Mouse (Mus musculus) G1E-ER4 (cell line): ENCODE results near the gene Itgb7. TPM values are rescaled to one million over a fixed set of nuclear protein-coding genes. Genes with fewer than 3 reads are reported as not detected.

Source experiments
- GATA1 ChIP-seq: IDR thresholded peaks from one replicate; pipeline ENCODE4 v1.8.0; 2012; ENCODE audit warnings: low read length, inconsistent platforms
- polyA plus RNA-seq: library from polyadenylated mRNA; stranded (reverse); fragments of >175 nt; gene quantifications from 2 replicates; pipeline ENCODE4 v1.2.3, GENCODE M21; 2012

Itgb7 gene
- polyA plus RNA-seq, 1 experiment: 36.6 TPM

GRCm38 (mm10) chr15:102167620-102168021 lies 64.1 kb downstream of the Itgb7 start:
- TF ChIP-seq GATA1: no peak

Other genes with a start within 250 kb of the Itgb7 start
- gene Krt8, start 227.5 kb downstream of the Itgb7 start, polyA plus RNA-seq: not detected in 2 replicates
- gene Krt18, start 203.8 kb downstream of the Itgb7 start, polyA plus RNA-seq: not detected in 2 replicates
- 375 and 424 TPM in 2 replicates for gene Eif4b, start 158.2 kb downstream of the Itgb7 start, polyA plus RNA-seq
- 0.27 and 0.48 TPM in 2 replicates for gene Tns2, start 131.5 kb downstream of the Itgb7 start, polyA plus RNA-seq
- gene Spryd3, start 95.7 kb downstream of the Itgb7 start, polyA plus RNA-seq: 17.4 and 17.7 TPM in 2 replicates
- gene Igfbp6, start 87.6 kb downstream of the Itgb7 start, polyA plus RNA-seq: 0.16 and 0.45 TPM in 2 replicates
- 5.5 and 5.9 TPM in 2 replicates for gene Soat2, start 81.4 kb downstream of the Itgb7 start, polyA plus RNA-seq
- 14.6 and 16.0 TPM in 2 replicates for gene Zfp740, start 28.7 kb downstream of the Itgb7 start, polyA plus RNA-seq
- 8.9 and 9.5 TPM in 2 replicates for gene Csad, start 27.2 kb downstream of the Itgb7 start, polyA plus RNA-seq
- 2.6 and 2.9 TPM in 2 replicates for gene Rarg, start 25.6 kb upstream of the Itgb7 start, polyA plus RNA-seq
- not detected in 2 replicates for gene Gm9918, start 38.6 kb upstream of the Itgb7 start, polyA plus RNA-seq
- gene Mfsd5, start 47.5 kb upstream of the Itgb7 start, polyA plus RNA-seq: 74.7 and 76.7 TPM in 2 replicates
- gene Espl1, start 64.3 kb upstream of the Itgb7 start, polyA plus RNA-seq: 38.5 and 42.8 TPM in 2 replicates
- gene Pfdn5, start 94.2 kb upstream of the Itgb7 start, polyA plus RNA-seq: 9.9 and 26.7 TPM in 2 replicates
- 74.6 and 92.3 TPM in 2 replicates for gene Myg1, start 99.8 kb upstream of the Itgb7 start, polyA plus RNA-seq
- gene Aaas, start 118.8 kb upstream of the Itgb7 start, polyA plus RNA-seq: 194 and 207 TPM in 2 replicates
- gene Sp7, start 135.2 kb upstream of the Itgb7 start, polyA plus RNA-seq: not detected in 2 replicates
- 15.3 and 42.1 TPM in 2 replicates for gene Sp1, start 174.2 kb upstream of the Itgb7 start, polyA plus RNA-seq
- not detected in 2 replicates for gene Amhr2, start 213.4 kb upstream of the Itgb7 start, polyA plus RNA-seq
- 56.7 and 227 TPM in 2 replicates for gene Prr13, start 227.1 kb upstream of the Itgb7 start, polyA plus RNA-seq
- gene Pcbp2, start 238.6 kb upstream of the Itgb7 start, polyA plus RNA-seq: 289 and 813 TPM in 2 replicates